Mouse (Mus musculus) liver, adult 10 weeks (tissue): Measurements from ENCODE around the gene Nop9. TPM values are rescaled to one million over a fixed set of nuclear protein-coding genes. Genes with fewer than 3 reads are reported as not detected.

Experiments used
- polyA plus RNA-seq: library from polyadenylated mRNA; stranded (reverse); fragments of 350-450 nt; fragmentation: Illumina TruSeq; extraction: RNeasy Lipid Tissue Mini Kit (QIAGEN cat#74804); gene quantifications from one replicate; pipeline ENCODE4 v1.2.3, GENCODE M21; 2014; ENCODE audit warnings: low read depth, low replicate concordance

The Nop9 gene
- 5.4 TPM for polyA plus RNA-seq

GRCm38 (mm10) chr14:55745180-55745860 is at the start of gene Nop9, which contains the start of gene Dhrs1:
Gene Nop9 (plus strand): TSS chr14:55745693.
Gene Dhrs1 (minus strand): TSS chr14:55745690.

GRCm38 (mm10) chr14:55713729-55714122 is 31.8 kb upstream of the Nop9 start, which contains the start of gene Tgm1:
Gene Tgm1 (minus strand): TSS chr14:55713926.

DNA sequence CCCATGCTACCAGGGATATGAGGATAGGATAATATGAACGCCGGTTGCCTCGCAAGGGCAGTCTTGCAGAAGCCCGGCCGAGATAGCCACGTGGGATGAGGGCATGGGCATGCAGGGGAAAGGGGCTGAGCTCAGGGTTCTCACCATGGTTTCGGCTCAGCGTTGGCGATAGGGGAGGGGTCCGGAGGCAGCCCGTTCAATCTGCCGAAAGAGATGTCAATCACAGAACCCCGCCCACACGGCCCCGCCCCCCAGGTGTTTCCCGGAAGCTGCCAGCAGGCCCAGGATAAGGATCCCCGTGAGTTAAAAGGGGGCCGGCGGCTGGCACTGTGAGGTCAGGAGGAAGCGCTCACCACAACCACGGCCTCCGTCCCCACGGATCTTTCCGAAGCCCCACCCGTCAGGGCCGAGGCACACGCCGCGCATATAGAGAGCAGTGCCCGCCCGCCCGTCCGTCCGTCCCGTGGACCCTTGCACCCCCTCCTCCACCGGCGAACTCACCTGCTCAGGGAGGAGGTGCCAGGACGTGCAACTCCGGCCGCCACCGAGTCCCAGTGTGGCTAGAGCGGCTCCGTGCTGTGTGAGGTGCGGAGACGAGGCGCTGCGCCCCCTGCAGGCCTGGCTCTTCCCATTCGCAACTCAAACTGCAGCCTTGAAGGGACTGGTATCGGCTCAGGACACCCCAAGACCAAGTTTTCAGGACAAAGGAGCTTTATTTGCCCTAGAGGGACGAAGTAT is 23.6 kb upstream of the Nop9 start, which contains the start of gene Rabggta:
TSS of gene Rabggta (minus strand) at position 564 of the 738 bp plus-strand sequence.

GRCm38 (mm10) chr14:55758363-55758784 is 12.9 kb downstream of the Nop9 start, which contains the start of gene Cideb:
Gene Cideb (minus strand): TSS chr14:55758458.

DNA sequence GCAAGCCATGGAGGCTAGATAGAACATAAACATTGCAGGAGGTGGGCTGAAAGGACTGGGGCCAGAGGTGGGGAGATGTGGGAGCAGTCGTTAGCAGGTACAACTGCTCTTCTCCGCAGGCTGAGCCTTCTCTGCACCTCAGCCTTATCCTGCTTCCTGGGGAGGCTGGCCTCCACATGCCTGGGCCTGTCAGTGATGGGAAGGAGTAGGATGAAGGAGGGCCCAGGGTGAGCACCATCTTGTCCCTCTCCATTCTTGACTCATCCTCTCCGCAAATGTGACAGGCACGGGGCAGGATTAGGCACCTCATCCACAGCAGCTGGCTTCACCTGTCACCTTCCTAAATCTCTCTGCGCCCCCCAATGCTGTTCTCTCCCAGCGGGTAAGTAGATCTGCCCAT is 15.7 kb downstream of the Nop9 start, which contains the start of gene Ltb4r2:
TSS of gene Ltb4r2 (plus strand) at position 266 of the 400 bp plus-strand sequence.

DNA sequence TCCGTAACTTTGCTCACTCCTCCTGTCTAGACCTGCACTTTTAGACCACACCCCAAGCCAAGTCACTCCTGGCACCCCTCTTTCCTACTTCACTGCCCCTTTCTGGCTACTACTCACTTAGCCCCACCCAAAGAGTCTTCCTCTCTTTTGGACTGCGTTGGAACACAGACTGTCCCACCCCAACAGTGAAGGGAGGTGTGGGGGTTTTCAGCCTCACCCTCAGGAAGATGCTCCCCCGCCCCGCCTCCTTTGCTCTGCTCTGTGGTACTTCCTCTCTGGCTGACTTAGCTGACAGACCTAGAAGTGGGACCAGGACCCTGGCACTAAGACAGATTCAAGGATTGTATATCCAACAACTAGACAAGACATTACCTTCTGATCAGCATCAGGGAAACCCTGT is 20.2 kb downstream of the Nop9 start, which contains the start of gene Ltb4r1:
TSS of gene Ltb4r1 (plus strand) at position 267 of the 400 bp plus-strand sequence.

DNA sequence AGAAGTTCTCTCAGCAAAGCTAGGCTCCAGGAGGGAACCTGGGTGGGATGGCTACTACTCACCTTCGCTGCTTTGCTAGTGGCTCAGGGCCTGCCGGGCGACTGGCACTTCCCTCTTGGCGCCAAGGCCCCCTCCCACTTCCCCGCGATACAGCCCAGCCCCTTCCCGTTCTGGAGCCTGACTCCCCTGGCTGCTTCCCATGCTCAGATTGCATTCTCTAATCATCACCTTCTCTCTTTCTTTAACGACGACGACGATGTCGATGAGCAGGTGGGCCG is 38.4 kb downstream of the Nop9 start, which contains the start of gene Adcy4:
TSS of gene Adcy4 (minus strand) at position 138 of the 278 bp plus-strand sequence.

GRCm38 (mm10) chr14:55788256-55789050 is 43.0 kb downstream of the Nop9 start, which contains the start of gene Ripk3:
Gene Ripk3 (minus strand): TSS chr14:55788865.

Other genes starting within 250 kb of the Nop9 start
- gene Cpne6, start 235.2 kb upstream of the Nop9 start, polyA plus RNA-seq, result not detected
- gene Nrl, start 220.7 kb upstream of the Nop9 start, polyA plus RNA-seq, result not detected
- gene Pck2, start 205.4 kb upstream of the Nop9 start, polyA plus RNA-seq, result 0.24 TPM
- 82.7 TPM for gene Dcaf11, start 185.7 kb upstream of the Nop9 start, polyA plus RNA-seq
- not detected for gene A730061H03Rik, start 185.3 kb upstream of the Nop9 start, polyA plus RNA-seq
- gene Fitm1, start 170.1 kb upstream of the Nop9 start, polyA plus RNA-seq, result 0.87 TPM
- 149 TPM for gene Psme1, start 167.6 kb upstream of the Nop9 start, polyA plus RNA-seq
- gene Emc9, start 160.4 kb upstream of the Nop9 start, polyA plus RNA-seq, result 9.1 TPM
- gene Psme2, start 154.6 kb upstream of the Nop9 start, polyA plus RNA-seq, result 129 TPM
- 3.8 TPM for gene Rnf31, start 154.0 kb upstream of the Nop9 start, polyA plus RNA-seq
- gene Irf9, start 142.1 kb upstream of the Nop9 start, polyA plus RNA-seq, result 28.2 TPM
- gene Rec8, start 127.7 kb upstream of the Nop9 start, polyA plus RNA-seq, result 0.24 TPM
- 5.0 TPM for gene Ipo4, start 109.7 kb upstream of the Nop9 start, polyA plus RNA-seq
- gene Gm49378, start 107.8 kb upstream of the Nop9 start, polyA plus RNA-seq, result 0.66 TPM
- 26.3 TPM for gene Tm9sf1, start 101.9 kb upstream of the Nop9 start, polyA plus RNA-seq
- not detected for gene Tssk4, start 95.5 kb upstream of the Nop9 start, polyA plus RNA-seq
- gene Mdp1, start 85.2 kb upstream of the Nop9 start, polyA plus RNA-seq, result 9.9 TPM
- 16.3 TPM for gene Gmpr2, start 73.8 kb upstream of the Nop9 start, polyA plus RNA-seq
- gene Nedd8, start 73.6 kb upstream of the Nop9 start, polyA plus RNA-seq, result 75.4 TPM
- gene Tinf2, start 63.9 kb upstream of the Nop9 start, polyA plus RNA-seq, result 4.1 TPM
- gene Tgm1, start 31.8 kb upstream of the Nop9 start, polyA plus RNA-seq, result 0.66 TPM
- 1.4 TPM for gene Rabggta, start 23.4 kb upstream of the Nop9 start, polyA plus RNA-seq
- gene Dhrs1, start within 50 bp of the Nop9 start, polyA plus RNA-seq, result 50.2 TPM
- gene Cideb, start 12.8 kb downstream of the Nop9 start, polyA plus RNA-seq, result 47.4 TPM
- gene Ltb4r2, start 15.7 kb downstream of the Nop9 start, polyA plus RNA-seq, result 0.24 TPM
- not detected for gene Ltb4r1, start 20.3 kb downstream of the Nop9 start, polyA plus RNA-seq
- gene Adcy4, start 38.4 kb downstream of the Nop9 start, polyA plus RNA-seq, result 0.58 TPM
- 0.53 TPM for gene Ripk3, start 43.2 kb downstream of the Nop9 start, polyA plus RNA-seq
- not detected for gene Nfatc4, start 77.5 kb downstream of the Nop9 start, polyA plus RNA-seq
- 0.05 TPM for gene Nynrin, start 108.3 kb downstream of the Nop9 start, polyA plus RNA-seq
- gene Cbln3, start 138.7 kb downstream of the Nop9 start, polyA plus RNA-seq, result 0.19 TPM
- 16.9 TPM for gene Khnyn, start 139.3 kb downstream of the Nop9 start, polyA plus RNA-seq
- gene Sdr39u1, start 154.6 kb downstream of the Nop9 start, polyA plus RNA-seq, result 6.6 TPM
- gene Cma1, start 199.0 kb downstream of the Nop9 start, polyA plus RNA-seq, result not detected
- not detected for gene Cma2, start 205.3 kb downstream of the Nop9 start, polyA plus RNA-seq